Mouse (Mus musculus): ENCODE measurements at regions not wholly inside any gene's neighbourhood (a gene's known extent, or its start where the extent isn't known, plus 50 kb on each side); places are given as distances from the start of the nearest gene placed in this dataset.

GRCm38 (mm10) chr10:45957686-45958085 is 380.1 kb downstream of the Hace1 start:
- no peak for TF ChIP-seq POLR2A (IDR thresholded peaks at IDR 0.05; ENCODE audit: control insufficient read depth, low read depth, low read length)
- TF ChIP-seq CTCF (IDR thresholded peaks at IDR 0.05; ENCODE audit: control insufficient read depth, insufficient read depth, insufficient replicate concordance, low read depth, low read length), result no peak
